9 mouse cellular contexts compared by ENCODE assay signal in the genomic region with DNA sequence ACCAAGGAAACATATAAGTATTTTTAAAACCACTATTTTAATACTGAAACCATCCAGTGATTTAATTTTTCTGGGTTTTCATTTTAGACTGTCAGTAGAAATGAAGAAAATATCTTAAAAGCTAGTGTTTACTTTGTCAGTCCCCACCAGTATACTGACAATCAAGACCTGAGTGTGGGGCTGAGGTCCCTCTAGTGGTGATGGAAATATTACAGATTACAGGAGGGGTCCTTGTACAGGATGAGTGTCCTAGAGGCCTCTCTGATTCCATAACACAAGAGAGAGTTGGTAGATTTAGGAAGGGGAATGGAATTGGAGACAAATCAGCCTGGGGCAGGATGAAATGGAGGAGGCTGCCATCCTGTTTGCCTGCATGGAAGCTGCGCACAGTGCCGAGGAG.
DNase-seq lines count a peak whose midpoint lies in the region; ATAC-seq lines count a peak whose summit lies in the region.
"Had no signal": no experiment of that assay in that cellular context is flagged by ENCODE, and none has a peak within 500 bp of the region (broad histone marks: within the 10 kb centered on the region; RNA-seq: fewer than 3 reads in every experiment).

No protein-coding gene starts in this region.

- ATAC-seq in embryonic facial prominence, embryonic 11.5 days (replicated peaks; ENCODE audit: insufficient number of reproducible peaks, low FRiP score, low TSS enrichment, low read depth), result no peak; the same call in 1 of the 2 replicates
- 0 out of 2 replicates have a peak, but pooled peaks have one; percentile 37 for ATAC-seq in neural tube, embryonic 12.5 days (ENCODE audit: low FRiP score, low read depth)
- peak; percentile 72 for ATAC-seq in hindbrain, embryonic 12.5 days (ENCODE audit: low FRiP score)

- H3K9me3 ChIP-seq in embryonic facial prominence, embryonic 11.5 days (replicated peaks; ENCODE audit: control insufficient read depth, low read length), result no peaks in the 10 kb centered on the region
- H3K9me3 ChIP-seq in embryonic facial prominence, embryonic 10.5 days, result no peaks in the 10 kb centered on the region
- no peaks in the 10 kb centered on the region for H3K9me3 ChIP-seq in neural tube, embryonic 12.5 days
- H3K9me3 ChIP-seq in hindbrain, embryonic 12.5 days (replicated peaks), result no peaks in the 10 kb centered on the region
- H3K9me3 ChIP-seq: heart, embryonic 15.5 days had no signal

- 89% methylated on average over 2 of the region's 2 CpGs for WGBS in embryonic facial prominence, embryonic 11.5 days
- 88% methylated on average over 2 of the region's 2 CpGs for WGBS in embryonic facial prominence, embryonic 10.5 days
- WGBS in neural tube, embryonic 12.5 days, result 94% methylated on average over 2 of the region's 2 CpGs
- WGBS in hindbrain, embryonic 12.5 days, result 91% methylated on average over 2 of the region's 2 CpGs

- H3K4me2 ChIP-seq in embryonic facial prominence, embryonic 11.5 days (ENCODE audit: low read depth, low read length), result no peak overlapping the region
- H3K4me2 ChIP-seq in neural tube, embryonic 12.5 days (replicated peaks), result no peak overlapping the region
- H3K4me2 ChIP-seq in hindbrain, embryonic 12.5 days (replicated peaks), result no peak overlapping the region
- H3K4me2 ChIP-seq: heart, embryonic 15.5 days had no signal

- no peak overlapping the region for H3K27ac ChIP-seq in embryonic facial prominence, embryonic 11.5 days (replicated peaks; ENCODE audit: low read depth, low read length)
- no peak overlapping the region for H3K27ac ChIP-seq in embryonic facial prominence, embryonic 10.5 days (replicated peaks)
- H3K27ac ChIP-seq in neural tube, embryonic 12.5 days, result no peak overlapping the region
- H3K27ac ChIP-seq in hindbrain, embryonic 12.5 days, result no peak overlapping the region
- H3K27ac ChIP-seq: heart, embryonic 15.5 days had no signal

- H3K36me3 ChIP-seq in embryonic facial prominence, embryonic 11.5 days (replicated peaks; ENCODE audit: control insufficient read depth, insufficient read depth, low read depth, low read length), result no peaks in the 10 kb centered on the region
- peaks cover 52% of the 10 kb centered on the region for H3K36me3 ChIP-seq in embryonic facial prominence, embryonic 10.5 days (replicated peaks)
- peaks cover 15% of the 10 kb centered on the region for H3K36me3 ChIP-seq in neural tube, embryonic 12.5 days
- peaks cover 16% of the 10 kb centered on the region for H3K36me3 ChIP-seq in hindbrain, embryonic 12.5 days

- DNase-seq in embryonic facial prominence, embryonic 11.5 days (ENCODE audit: low spot score), result peak; percentile 56
- no peak for DNase-seq in embryonic facial prominence, embryonic 10.5 days (ENCODE audit: low spot score)
- DNase-seq in neural tube, embryonic 10.5 days (ENCODE audit: extremely low spot score, low spot score), result no peak
- DNase-seq in naive thymus-derived CD4-positive, alpha-beta T cell, adult 2 months (ENCODE audit: low read depth), result peak; percentile 70
- DNase-seq in urinary bladder, postnatal 36 days (ENCODE audit: low spot score in 2 of 2), result no peak
- no peak for DNase-seq in c-Kit-positive CD71-positive TER-119-positive erythroid progenitor cells, embryonic 14.5 days (ENCODE audit: low spot score)

- no peaks in the 10 kb centered on the region for H3K27me3 ChIP-seq in embryonic facial prominence, embryonic 11.5 days (ENCODE audit: control insufficient read depth, insufficient read depth, low read length)
- H3K27me3 ChIP-seq in embryonic facial prominence, embryonic 10.5 days (replicated peaks; ENCODE audit: low read depth, poor library complexity, severe bottlenecking), result no peaks in the 10 kb centered on the region
- no peaks in the 10 kb centered on the region for H3K27me3 ChIP-seq in neural tube, embryonic 12.5 days (replicated peaks)
- H3K27me3 ChIP-seq in hindbrain, embryonic 12.5 days, result no peaks in the 10 kb centered on the region
- H3K27me3 ChIP-seq: heart, embryonic 15.5 days had no signal

- H3K4me1 ChIP-seq in embryonic facial prominence, embryonic 11.5 days (ENCODE audit: control insufficient read depth, insufficient read depth, low read length), result no peaks in the 10 kb centered on the region
- H3K4me1 ChIP-seq in embryonic facial prominence, embryonic 10.5 days, result no peaks in the 10 kb centered on the region
- H3K4me1 ChIP-seq in neural tube, embryonic 12.5 days, result no peaks in the 10 kb centered on the region
- no peaks in the 10 kb centered on the region for H3K4me1 ChIP-seq in hindbrain, embryonic 12.5 days
- H3K4me1 ChIP-seq: heart, embryonic 15.5 days had no signal

- no peak overlapping the region for H3K4me3 ChIP-seq in embryonic facial prominence, embryonic 11.5 days (ENCODE audit: low read depth, low read length)
- H3K4me3 ChIP-seq in embryonic facial prominence, embryonic 10.5 days, result no peak overlapping the region
- no peak overlapping the region for H3K4me3 ChIP-seq in neural tube, embryonic 12.5 days
- H3K4me3 ChIP-seq in hindbrain, embryonic 12.5 days, result no peak overlapping the region
- H3K4me3 ChIP-seq: heart, embryonic 15.5 days had no signal

- H3K9ac ChIP-seq in embryonic facial prominence, embryonic 11.5 days (replicated peaks; ENCODE audit: low read length), result no peak overlapping the region
- no peak overlapping the region for H3K9ac ChIP-seq in neural tube, embryonic 12.5 days
- H3K9ac ChIP-seq in hindbrain, embryonic 12.5 days, result no peak overlapping the region
- H3K9ac ChIP-seq: heart, embryonic 15.5 days had no signal

Comparison
In these comparisons a context has a peak if more than half of its experiments do, and no peak if none do; other contexts are left out.
1. DNase-seq: peak in embryonic facial prominence, embryonic 11.5 days (single experiment) and naive thymus-derived CD4-positive, alpha-beta T cell, adult 2 months (single experiment); none in embryonic facial prominence, embryonic 10.5 days (single experiment), neural tube, embryonic 10.5 days (single experiment), urinary bladder, postnatal 36 days (0 of 2) and c-Kit-positive CD71-positive TER-119-positive erythroid progenitor cells, embryonic 14.5 days (single experiment).